Mouse (Mus musculus): ENCODE measurements at regions not wholly inside any gene's neighbourhood (a gene's known extent, or its start where the extent isn't known, plus 50 kb on each side); places are given as distances from the start of the nearest gene placed in this dataset.

GRCm38 (mm10) chr10:39237549-39237948 lies 74.0 kb upstream of the Ccn6 start:
- Histone ChIP-seq H3K4me2 (replicated peaks; ENCODE audit: low read depth, low read length) (no peak overlapping the region), H3K36me3 (ENCODE audit: control insufficient read depth, insufficient read depth, low read length) (no peaks in the 10 kb centered on the region), H3K4me3 (ENCODE audit: low read depth, low read length) (no peak overlapping the region), H3K27me3 (ENCODE audit: control insufficient read depth, insufficient read depth, low read length) (no peaks in the 10 kb centered on the region), H3K4me1 (ENCODE audit: control insufficient read depth, insufficient read depth, low read length) (no peaks in the 10 kb centered on the region; the same call in 1 of the 2 replicates), H3K9me3 (ENCODE audit: control insufficient read depth, low read depth, low read length) (no peaks in the 10 kb centered on the region), H3K27ac (ENCODE audit: low read length) (no peak overlapping the region), H3K9ac (replicated peaks; ENCODE audit: low read depth, low read length) (no peak overlapping the region)
- no peak for ATAC-seq (ENCODE audit: insufficient number of reproducible peaks, insufficient read depth, low FRiP score, low read depth)
- WGBS = 81% methylated on average over 4 of the region's 4 CpGs

- ATAC-seq (ENCODE audit: insufficient number of reproducible peaks, insufficient read depth, low FRiP score, low read depth) = no peak
- no peak overlapping the region for H3K27ac ChIP-seq (ENCODE audit: low read length)
- WGBS = 75% methylated on average over 8 of the region's 8 CpGs
Measured at GRCm38 (mm10) chr10:39233926-39234450, 70.4 kb upstream of the Ccn6 start.

GRCm38 (mm10) chr10:39233191-39233590 lies 69.6 kb upstream of the Ccn6 start:
- Histone ChIP-seq H3K4me2 (replicated peaks; ENCODE audit: low read depth, low read length) (no peak overlapping the region), H3K9me3 (ENCODE audit: control insufficient read depth, low read depth, low read length) (no peaks in the 10 kb centered on the region), H3K27ac (ENCODE audit: low read length) (no peak overlapping the region), H3K9ac (replicated peaks; ENCODE audit: low read depth, low read length) (no peak overlapping the region), H3K36me3 (ENCODE audit: control insufficient read depth, insufficient read depth, low read length) (no peaks in the 10 kb centered on the region), H3K4me3 (ENCODE audit: low read depth, low read length) (no peak overlapping the region), H3K4me1 (ENCODE audit: control insufficient read depth, insufficient read depth, low read length) (no peaks in the 10 kb centered on the region), H3K27me3 (ENCODE audit: control insufficient read depth, insufficient read depth, low read length) (no peaks in the 10 kb centered on the region)
- 87% methylated on average over 7 of the region's 7 CpGs for WGBS
- no peak for ATAC-seq (ENCODE audit: insufficient number of reproducible peaks, insufficient read depth, low FRiP score, low read depth)

More at GRCm38 (mm10) chr10:39233926-39234450, 70.4 kb upstream of the Ccn6 start:
- Histone ChIP-seq H3K9ac (replicated peaks; ENCODE audit: low read depth, low read length) (no peak overlapping the region), H3K4me3 (ENCODE audit: low read depth, low read length) (no peak overlapping the region), H3K27me3 (ENCODE audit: control insufficient read depth, insufficient read depth, low read length) (no peaks in the 10 kb centered on the region), H3K36me3 (ENCODE audit: control insufficient read depth, insufficient read depth, low read length) (no peaks in the 10 kb centered on the region), H3K4me2 (replicated peaks; ENCODE audit: low read depth, low read length) (no peak overlapping the region), H3K4me1 (ENCODE audit: control insufficient read depth, insufficient read depth, low read length) (no peaks in the 10 kb centered on the region), H3K9me3 (ENCODE audit: control insufficient read depth, low read depth, low read length) (no peaks in the 10 kb centered on the region)

- Histone ChIP-seq H3K9ac (replicated peaks; ENCODE audit: low read depth, low read length) (no peak overlapping the region), H3K27ac (ENCODE audit: low read length) (no peak overlapping the region), H3K36me3 (ENCODE audit: control insufficient read depth, insufficient read depth, low read length) (no peaks in the 10 kb centered on the region), H3K27me3 (ENCODE audit: control insufficient read depth, insufficient read depth, low read length) (no peaks in the 10 kb centered on the region), H3K4me3 (ENCODE audit: low read depth, low read length) (no peak overlapping the region), H3K4me2 (replicated peaks; ENCODE audit: low read depth, low read length) (no peak overlapping the region), H3K4me1 (ENCODE audit: control insufficient read depth, insufficient read depth, low read length) (peaks cover 5% of the 10 kb centered on the region; the same call in 1 of the 2 replicates), H3K9me3 (ENCODE audit: control insufficient read depth, low read depth, low read length) (no peaks in the 10 kb centered on the region)
- no peak for ATAC-seq (ENCODE audit: insufficient number of reproducible peaks, insufficient read depth, low FRiP score, low read depth)
- WGBS = 69% methylated on average over 14 of the region's 14 CpGs
Measured at GRCm38 (mm10) chr10:39230634-39231410, 67.2 kb upstream of the Ccn6 start.

GRCm38 (mm10) chr10:39229233-39229632 lies 65.6 kb upstream of the Ccn6 start:
- no peak overlapping the region for H3K9ac ChIP-seq (replicated peaks; ENCODE audit: low read depth, low read length)
- no peaks in the 10 kb centered on the region for H3K9me3 ChIP-seq (ENCODE audit: control insufficient read depth, low read depth, low read length)
- peaks cover 5% of the 10 kb centered on the region; the same call in 1 of the 2 replicates for H3K4me1 ChIP-seq (ENCODE audit: control insufficient read depth, insufficient read depth, low read length)
- no peak for ATAC-seq (ENCODE audit: insufficient number of reproducible peaks, insufficient read depth, low FRiP score, low read depth)
- H3K4me2 ChIP-seq (replicated peaks; ENCODE audit: low read depth, low read length) = no peak overlapping the region
- no peaks in the 10 kb centered on the region for H3K27me3 ChIP-seq (ENCODE audit: control insufficient read depth, insufficient read depth, low read length)
- no peak overlapping the region for H3K4me3 ChIP-seq (ENCODE audit: low read depth, low read length)
- 90% methylated on average over 4 of the region's 4 CpGs for WGBS
- no peaks in the 10 kb centered on the region for H3K36me3 ChIP-seq (ENCODE audit: control insufficient read depth, insufficient read depth, low read length)
- H3K27ac ChIP-seq (ENCODE audit: low read length) = no peak overlapping the region

- WGBS = 48% methylated on average over 5 of the region's 5 CpGs
- Histone ChIP-seq H3K36me3 (ENCODE audit: control insufficient read depth, insufficient read depth, low read length) (no peaks in the 10 kb centered on the region), H3K4me1 (ENCODE audit: control insufficient read depth, insufficient read depth, low read length) (peaks cover 5% of the 10 kb centered on the region; the same call in 1 of the 2 replicates), H3K9me3 (ENCODE audit: control insufficient read depth, low read depth, low read length) (no peaks in the 10 kb centered on the region), H3K27me3 (ENCODE audit: control insufficient read depth, insufficient read depth, low read length) (no peaks in the 10 kb centered on the region), H3K27ac (ENCODE audit: low read length) (no peak overlapping the region), H3K4me3 (ENCODE audit: low read depth, low read length) (no peak overlapping the region), H3K9ac (replicated peaks; ENCODE audit: low read depth, low read length) (no peak overlapping the region), H3K4me2 (replicated peaks; ENCODE audit: low read depth, low read length) (peak overlapping the region; percentile 26; the same call in 1 of the 2 replicates)
- ATAC-seq (ENCODE audit: insufficient number of reproducible peaks, insufficient read depth, low FRiP score, low read depth) = no peak
Measured at GRCm38 (mm10) chr10:39228027-39228426, 64.4 kb upstream of the Ccn6 start.

- no peak overlapping the region for H3K9ac ChIP-seq (replicated peaks; ENCODE audit: low read depth, low read length)
- H3K9me3 ChIP-seq (ENCODE audit: control insufficient read depth, low read depth, low read length) = no peaks in the 10 kb centered on the region
- no peak overlapping the region for H3K27ac ChIP-seq (ENCODE audit: low read length)
- peaks cover 5% of the 10 kb centered on the region; the same call in 1 of the 2 replicates for H3K4me1 ChIP-seq (ENCODE audit: control insufficient read depth, insufficient read depth, low read length)
- no peak overlapping the region for H3K4me3 ChIP-seq (ENCODE audit: low read depth, low read length)
- no peaks in the 10 kb centered on the region for H3K27me3 ChIP-seq (ENCODE audit: control insufficient read depth, insufficient read depth, low read length)
- peak overlapping the region; percentile 26; the same call in 1 of the 2 replicates for H3K4me2 ChIP-seq (replicated peaks; ENCODE audit: low read depth, low read length)
- 29% methylated on average over 13 of the region's 13 CpGs for WGBS
- ATAC-seq (ENCODE audit: insufficient number of reproducible peaks, insufficient read depth, low FRiP score, low read depth) = no peak
- no peaks in the 10 kb centered on the region for H3K36me3 ChIP-seq (ENCODE audit: control insufficient read depth, insufficient read depth, low read length)
Measured at GRCm38 (mm10) chr10:39227499-39227942, 63.9 kb upstream of the Ccn6 start.

- Histone ChIP-seq H3K4me1 (ENCODE audit: control insufficient read depth, insufficient read depth, low read length) (peaks cover 5% of the 10 kb centered on the region; the same call in 1 of the 2 replicates), H3K36me3 (ENCODE audit: control insufficient read depth, insufficient read depth, low read length) (no peaks in the 10 kb centered on the region), H3K4me3 (ENCODE audit: low read depth, low read length) (no peak overlapping the region), H3K9me3 (ENCODE audit: control insufficient read depth, low read depth, low read length) (no peaks in the 10 kb centered on the region), H3K27ac (ENCODE audit: low read length) (no peak overlapping the region), H3K9ac (replicated peaks; ENCODE audit: low read depth, low read length) (no peak overlapping the region), H3K27me3 (ENCODE audit: control insufficient read depth, insufficient read depth, low read length) (no peaks in the 10 kb centered on the region), H3K4me2 (replicated peaks; ENCODE audit: low read depth, low read length) (no peak overlapping the region)
- no peak for ATAC-seq (ENCODE audit: insufficient number of reproducible peaks, insufficient read depth, low FRiP score, low read depth)
- WGBS = 55% methylated on average over 2 of the region's 2 CpGs
Measured at GRCm38 (mm10) chr10:39226518-39226917, 62.9 kb upstream of the Ccn6 start.

All from stomach, embryonic 14.5 days (tissue).